Mouse (Mus musculus) midbrain, embryonic 11.5 days (tissue): ENCODE data around the gene Cabp4. TPM values are rescaled to one million over a fixed set of nuclear protein-coding genes. Genes with fewer than 3 reads are reported as not detected.

Experiments used
- ATAC-seq: fragments of 200-750 bp; cut with Nextera tagmentation; 2 replicates; pipeline ENCODE4 v1.8.0; 2017; ENCODE audit warnings: moderate TSS enrichment, moderate library complexity; ENCODE audit not compliant: low FRiP score
- DNase-seq: peaks from one replicate; pipeline ENCODE4 v3.0.0; 2015; ENCODE audit warnings: low spot score; ENCODE audit errors: missing footprints
- H3K27ac ChIP-seq: fragments of 300-500 bp; sonication (generic); 2 replicates; pipeline ENCODE4 v1.5.1; 2014; ENCODE audit warnings: low read depth, low read length
- H3K27me3 ChIP-seq: fragments of 300-500 bp; sonication (generic); 2 replicates; pipeline ENCODE4 v1.6.1; 2014; ENCODE audit warnings: mild to moderate bottlenecking, low read length, moderate library complexity, mixed read lengths; ENCODE audit not compliant: control insufficient read depth, insufficient read depth
- H3K36me3 ChIP-seq: fragments of 300-500 bp; sonication (generic); 2 replicates; pipeline ENCODE4 v1.6.1; 2014; ENCODE audit warnings: mild to moderate bottlenecking, low read length, moderate library complexity, mixed read lengths; ENCODE audit not compliant: control insufficient read depth, insufficient read depth
- H3K4me1 ChIP-seq: fragments of 300-500 bp; sonication (generic); 2 replicates; pipeline ENCODE4 v1.6.1; 2014; ENCODE audit warnings: low read length; ENCODE audit not compliant: control insufficient read depth, insufficient read depth
- H3K4me2 ChIP-seq: fragments of 300-500 bp; sonication (generic); 2 replicates; pipeline ENCODE4 v1.6.1; 2014; ENCODE audit warnings: mild to moderate bottlenecking, moderate library complexity
- H3K4me3 ChIP-seq: fragments of 300-500 bp; sonication (generic); 2 replicates; pipeline ENCODE4 v1.5.1; 2014; ENCODE audit warnings: low read depth, low read length
- H3K9ac ChIP-seq: fragments of 300-500 bp; sonication (generic); 2 replicates; pipeline ENCODE4 v1.6.1; 2014; ENCODE audit warnings: low read length
- H3K9me3 ChIP-seq: fragments of 300-500 bp; sonication (generic); 2 replicates; pipeline ENCODE4 v1.6.1; 2016; ENCODE audit warnings: low read length; ENCODE audit not compliant: control insufficient read depth
- WGBS: fragments of 180-500 bp; shearing (Covaris S2); extraction: QIAGEN DNeasy Blood & Tissue Kit; methylation state at CpG from one replicate; pipeline ENCODE4 v1.1.7; 2014; 5-methylcytosine and 5-hydroxymethylcytosine counted together
- polyA plus RNA-seq: library from polyadenylated mRNA; unstranded; fragments of >200 nt; fragmentation: Nextera tagmentation; extraction: Ambion mirVana; gene quantifications from 2 replicates; pipeline ENCODE4 v1.2.1, GENCODE M21; 2014

Gene Cabp4
- polyA plus RNA-seq, 1 experiment from 2014 or later = not detected

DNA sequence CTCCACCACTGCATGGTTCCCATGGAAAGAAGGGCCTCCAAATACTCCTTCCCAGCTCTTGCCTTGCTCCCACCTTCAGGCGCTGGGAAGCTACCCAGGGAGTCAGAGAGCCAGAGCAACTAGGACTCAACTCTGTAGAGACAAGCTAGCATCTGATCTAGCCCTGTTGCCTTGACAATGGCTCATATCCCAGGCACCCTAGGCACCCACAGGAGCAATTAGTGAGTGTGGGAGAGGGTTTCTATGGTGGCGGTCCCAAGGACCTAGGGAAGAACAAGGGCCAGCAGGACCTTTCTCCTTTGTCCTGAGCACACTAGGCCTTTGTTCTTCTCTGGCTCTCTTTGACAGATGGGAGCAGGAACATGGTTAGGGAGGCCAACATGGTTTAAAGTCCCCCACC lies 39.9 kb upstream of the Cabp4 start:
- DNase-seq (no peak), ATAC-seq (no peak)
- H3K27ac ChIP-seq = no peak overlapping the region
- no peak overlapping the region for H3K9ac ChIP-seq
- no peak overlapping the region for H3K4me2 ChIP-seq
- H3K36me3 ChIP-seq = no peaks in the 10 kb centered on the region
- no peaks in the 10 kb centered on the region for H3K4me1 ChIP-seq
- no peaks in the 10 kb centered on the region for H3K27me3 ChIP-seq
- H3K4me3 ChIP-seq = no peak overlapping the region
- WGBS = 87% methylated on average over 2 of the region's 2 CpGs
- no peaks in the 10 kb centered on the region for H3K9me3 ChIP-seq

GRCm38 (mm10) chr19:4181892-4182291 lies 38.1 kb upstream of the Cabp4 start:
- H3K9me3 ChIP-seq = no peaks in the 10 kb centered on the region
- ATAC-seq (no peak), DNase-seq (no peak)
- no peak overlapping the region for H3K4me3 ChIP-seq
- H3K27me3 ChIP-seq = no peaks in the 10 kb centered on the region
- H3K4me1 ChIP-seq = no peaks in the 10 kb centered on the region
- H3K9ac ChIP-seq = no peak overlapping the region
- 47% methylated on average over 3 of the region's 3 CpGs for WGBS
- no peak overlapping the region for H3K4me2 ChIP-seq
- H3K36me3 ChIP-seq = no peaks in the 10 kb centered on the region
- no peak overlapping the region for H3K27ac ChIP-seq

- no peak overlapping the region for H3K27ac ChIP-seq
- no peak overlapping the region for H3K4me3 ChIP-seq
- H3K9ac ChIP-seq = no peak overlapping the region
- ATAC-seq (no peak), DNase-seq (no peak)
- no peaks in the 10 kb centered on the region for H3K36me3 ChIP-seq
- H3K27me3 ChIP-seq = no peaks in the 10 kb centered on the region
- H3K9me3 ChIP-seq = no peaks in the 10 kb centered on the region
- H3K4me1 ChIP-seq = peaks cover 5% of the 10 kb centered on the region
- H3K4me2 ChIP-seq = no peak overlapping the region
- 87% methylated on average over 7 of the region's 7 CpGs for WGBS
These were observed 36.6 kb upstream of the Cabp4 start for GRCm38 (mm10) chr19:4180411-4180810.

GRCm38 (mm10) chr19:4175368-4175947 lies 31.6 kb upstream of the Cabp4 start, which contains the start of gene Carns1:
Carns1 (minus strand) TSS chr19:4175479.
- DNase-seq = peak; percentile 86
- Histone ChIP-seq H3K27me3 (no peaks in the 10 kb centered on the region), H3K4me2 (peak within 1 kb of the TSS; percentile 37), H3K36me3 (no peaks in the 10 kb centered on the region), H3K9ac (peak within 1 kb of the TSS; percentile 48), H3K9me3 (no peaks in the 10 kb centered on the region), H3K4me1 (peaks cover 8% of the 10 kb centered on the region), H3K4me3 (0 out of 2 replicates have a peak within 1 kb of the TSS, but pooled peaks have one; percentile 9), H3K27ac (no peak within 1 kb of the TSS)
- ATAC-seq = peak; percentile 75; the same call in 1 of the 2 replicates
- WGBS = 1% methylated on average over 11 of the region's 11 CpGs

DNA sequence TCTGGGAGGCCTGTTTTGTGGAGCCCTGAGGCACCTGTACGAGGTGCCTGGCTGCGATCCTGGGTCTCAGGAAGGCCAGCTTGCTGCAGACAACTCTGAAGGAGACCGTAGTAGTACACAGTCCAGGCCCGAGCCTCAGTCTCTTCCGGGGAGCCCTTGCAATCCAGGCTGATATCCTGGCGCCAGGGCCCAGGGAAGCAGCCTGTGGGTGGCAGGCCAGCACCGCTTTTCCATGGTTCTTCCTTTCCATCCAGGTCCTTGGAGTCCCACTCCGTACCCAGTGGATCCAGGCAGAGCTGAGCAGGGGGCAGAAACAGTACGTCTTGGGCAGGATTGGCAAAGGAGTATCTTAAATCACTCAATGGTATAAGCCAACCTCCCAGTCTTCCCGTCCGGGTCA lies 29.1 kb upstream of the Cabp4 start:
- no peak overlapping the region for H3K4me2 ChIP-seq
- 60% methylated on average over 11 of the region's 11 CpGs for WGBS

DNA sequence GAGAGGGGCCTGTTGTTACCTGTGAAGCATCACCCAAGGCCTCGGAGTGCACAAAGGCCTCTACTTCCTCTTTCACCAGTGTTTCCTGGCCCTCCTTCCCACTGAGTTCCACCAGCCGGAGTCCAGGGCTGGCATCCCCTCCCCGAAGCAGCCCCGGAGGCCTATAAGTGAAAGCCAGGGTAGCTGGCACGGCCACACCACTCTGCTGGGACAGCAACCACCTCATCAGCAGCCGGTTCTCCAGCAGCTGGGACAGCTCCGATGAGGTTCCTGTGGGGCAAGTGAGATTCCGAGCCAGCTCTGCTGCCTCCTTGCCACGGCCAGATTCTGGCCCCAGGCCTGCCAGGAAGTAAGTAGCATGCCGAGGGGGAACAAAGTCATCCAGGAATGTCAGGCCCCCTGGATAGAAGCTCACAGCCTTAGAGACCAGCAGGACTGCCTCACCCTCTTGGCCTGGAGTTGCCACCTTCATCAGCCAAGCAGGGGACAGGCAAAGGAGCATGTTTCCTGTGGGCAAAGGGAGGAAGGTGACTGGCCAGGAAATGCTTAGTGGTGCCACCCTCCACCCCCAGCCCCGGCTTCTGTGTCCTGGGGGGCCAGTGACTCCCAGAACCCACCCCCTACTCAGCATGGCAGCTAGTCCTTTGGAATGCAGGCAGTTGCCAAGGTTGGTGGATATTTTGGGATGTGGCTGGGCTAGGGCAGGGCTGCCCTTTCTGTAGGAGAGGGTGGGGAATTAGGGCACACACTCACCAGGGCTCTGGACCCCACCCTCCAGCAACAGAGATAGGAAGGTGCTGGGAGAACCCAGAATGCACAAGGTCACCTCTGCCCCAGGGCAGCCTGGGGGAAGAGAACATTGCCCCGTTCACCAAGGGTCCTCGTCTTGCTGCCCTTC lies 27.8 kb upstream of the Cabp4 start:
- H3K4me3 ChIP-seq = no peak overlapping the region
- no peak overlapping the region for H3K4me2 ChIP-seq
- H3K9ac ChIP-seq = no peak overlapping the region
- 73% methylated on average over 13 of the region's 13 CpGs for WGBS
- H3K9me3 ChIP-seq = no peaks in the 10 kb centered on the region
- H3K27me3 ChIP-seq = no peaks in the 10 kb centered on the region
- DNase-seq (no peak), ATAC-seq (no peak)
- H3K36me3 ChIP-seq = no peaks in the 10 kb centered on the region
- H3K27ac ChIP-seq = no peak overlapping the region
- H3K4me1 ChIP-seq = peaks cover 15% of the 10 kb centered on the region

More for the DNA sequence above, 29.1 kb upstream of the Cabp4 start:
- Histone ChIP-seq H3K27me3 (no peaks in the 10 kb centered on the region), H3K9me3 (no peaks in the 10 kb centered on the region), H3K27ac (no peak overlapping the region), H3K4me3 (no peak overlapping the region), H3K4me1 (peaks cover 15% of the 10 kb centered on the region), H3K9ac (0 out of 2 replicates have a peak overlapping the region, but pooled peaks have one; percentile 33), H3K36me3 (no peaks in the 10 kb centered on the region)
- ATAC-seq (no peak), DNase-seq (no peak)

GRCm38 (mm10) chr19:4170723-4171392 lies 27.0 kb upstream of the Cabp4 start:
- H3K36me3 ChIP-seq = no peaks in the 10 kb centered on the region
- no peak overlapping the region for H3K27ac ChIP-seq
- peaks cover 15% of the 10 kb centered on the region for H3K4me1 ChIP-seq
- H3K4me2 ChIP-seq = no peak overlapping the region
- no peaks in the 10 kb centered on the region for H3K27me3 ChIP-seq
- no peaks in the 10 kb centered on the region for H3K9me3 ChIP-seq
- H3K4me3 ChIP-seq = no peak overlapping the region
- 90% methylated on average over 10 of the region's 10 CpGs for WGBS
- DNase-seq (no peak), ATAC-seq (no peak)
- H3K9ac ChIP-seq = no peak overlapping the region

- Histone ChIP-seq H3K9ac (peak overlapping the region; percentile 84), H3K4me1 (peaks cover 7% of the 10 kb centered on the region), H3K9me3 (no peaks in the 10 kb centered on the region), H3K36me3 (no peaks in the 10 kb centered on the region), H3K4me2 (peak overlapping the region; percentile 76), H3K27ac (peak overlapping the region; percentile 74), H3K4me3 (peak overlapping the region; percentile 34), H3K27me3 (no peaks in the 10 kb centered on the region)
- ATAC-seq (peak; percentile 65), DNase-seq (no peak)
- 6% methylated on average over 27 of the region's 27 CpGs for WGBS
These were observed 26.0 kb upstream of the Cabp4 start for GRCm38 (mm10) chr19:4169810-4170209.
